Mouse (Mus musculus): ENCODE measurements around the gene Gm525. TPM values are rescaled to one million over a fixed set of nuclear protein-coding genes. Genes with fewer than 3 reads are reported as not detected.

The Gm525 gene
- not detected for total RNA-seq (2023)

GRCm38 (mm10) chr11:89073541-89073940, at the start of gene Gm525:
TSS of gene Gm525 (plus strand) at chr11:89073841.

GRCm38 (mm10) chr11:89066750-89067149, 6.9 kb upstream of the Gm525 start, which contains the start of gene Dgke:
TSS of gene Dgke (minus strand) at chr11:89066850.

Other genes starting within 250 kb of the Gm525 start
- gene Akap1, start 209.3 kb upstream of the Gm525 start, total RNA-seq (2023): 1.7 TPM
- 9.6 TPM for gene Scpep1, start 118.4 kb upstream of the Gm525 start, total RNA-seq (2023)
- gene Elobl, start 106.9 kb upstream of the Gm525 start, total RNA-seq (2023): not detected
- 18.4 TPM for gene Coil, start 103.6 kb upstream of the Gm525 start, total RNA-seq (2023)
- gene Trim25, start 74.5 kb upstream of the Gm525 start, total RNA-seq (2023): 92.0 TPM
- 19.2 TPM for gene Dgke, start 7.0 kb upstream of the Gm525 start, total RNA-seq (2023)
- not detected for gene Nog, start 228.5 kb downstream of the Gm525 start, total RNA-seq (2023)